Mouse (Mus musculus) liver, adult 2 months (tissue): ENCODE measurements around the gene Tns2. TPM values are rescaled to one million over a fixed set of nuclear protein-coding genes. Genes with fewer than 3 reads are reported as not detected.

ENCODE experiments used
- DNase-seq: peaks from one replicate; pipeline ENCODE4 v3.0.0-alpha.2; 2011; ENCODE audit warnings: low read depth, low spot score; ENCODE audit errors: extremely low read depth
- H3K27ac ChIP-seq: fragments of 200-500 bp; replicated peaks from 2 replicates; pipeline ENCODE4 v1.5.1; 2012; ENCODE audit warnings: low read depth, mild to moderate bottlenecking, control low read depth, inconsistent platforms, low read length; ENCODE audit not compliant: insufficient read depth
- H3K27me3 ChIP-seq: fragments of 200-500 bp; 2 replicates; pipeline ENCODE4 v1.6.1; 2012; ENCODE audit warnings: mild to moderate bottlenecking, moderate library complexity, low read length, inconsistent platforms; ENCODE audit not compliant: control insufficient read depth, insufficient read depth
- H3K36me3 ChIP-seq: fragments of 200-500 bp; 2 replicates; pipeline ENCODE4 v1.6.1; 2012; ENCODE audit warnings: low read length, inconsistent platforms; ENCODE audit not compliant: control insufficient read depth, insufficient read depth
- H3K4me1 ChIP-seq: fragments of 200-500 bp; 2 replicates; pipeline ENCODE4 v1.6.1; 2011; ENCODE audit warnings: low read length; ENCODE audit not compliant: control insufficient read depth, insufficient read depth
- H3K4me3 ChIP-seq: fragments of 200-500 bp; 2 replicates; pipeline ENCODE4 v1.5.1; 2011; ENCODE audit warnings: low read depth, mild to moderate bottlenecking, control low read depth, low read length, moderate library complexity; ENCODE audit not compliant: insufficient read depth
- H3K79me2 ChIP-seq: fragments of 200-500 bp; 2 replicates; pipeline ENCODE4 v1.6.1; 2012; ENCODE audit warnings: inconsistent platforms, mild to moderate bottlenecking, low read length, moderate library complexity; ENCODE audit not compliant: control insufficient read depth, insufficient read depth
- H3K9ac ChIP-seq: fragments of 200-500 bp; 2 replicates; pipeline ENCODE4 v1.6.1; 2012; ENCODE audit warnings: low read depth, mild to moderate bottlenecking, control low read depth, inconsistent platforms, low read length
- CTCF ChIP-seq: fragments of 200-500 bp; IDR thresholded peaks from 2 replicates; pipeline ENCODE4 v1.5.1; 2011; ENCODE audit warnings: low read depth, low read length, control low read depth
- POLR2A ChIP-seq: fragments of 200-500 bp; IDR thresholded peaks from 2 replicates; pipeline ENCODE4 v1.6.1; 2011; ENCODE audit warnings: low read length, control low read depth; ENCODE audit not compliant: insufficient read depth; ENCODE audit errors: extremely low read depth
- WGBS: fragments of 180-500 bp; shearing (Covaris S2); methylation state at CpG from one replicate; pipeline ENCODE4 v1.1.7; 2018; 5-methylcytosine and 5-hydroxymethylcytosine counted together
- polyA plus RNA-seq: library from polyadenylated mRNA; depleted of rRNA; stranded (reverse); fragments of >200 nt; gene quantifications from 2 replicates; pipeline ENCODE4 v1.2.3, GENCODE M21; 2012; rRNA removed
- total RNA-seq: library from RNA; depleted of rRNA; stranded (reverse); fragments of >200 nt; gene quantifications from 2 replicates; pipeline ENCODE4 v1.2.3, GENCODE M21; 2014; rRNA removed

The Tns2 gene
- total RNA-seq (21.8 and 36.5 TPM in 2 replicates), polyA plus RNA-seq (30.9 and 35.9 TPM in 2 replicates)

GRCm38 (mm10) chr15:102100161-102100981, at the start of gene Tns2:
Gene Tns2 (plus strand): TSS chr15:102100413.
- Histone ChIP-seq H3K36me3 (peaks cover 8% of the 10 kb centered on the region), H3K27me3 (no peaks in the 10 kb centered on the region), H3K9ac (peak within 1 kb of the TSS; percentile 90), H3K27ac (peak within 1 kb of the TSS; percentile 92), H3K4me1 (peaks cover 40% of the 10 kb centered on the region), H3K4me3 (peak within 1 kb of the TSS; percentile 85), H3K79me2 (no peaks in the 10 kb centered on the region)
- peak; percentile 32; the same call in 1 of the 2 replicates for TF ChIP-seq CTCF
- TF ChIP-seq POLR2A = peak; percentile 82
- under 1% methylated on average over 50 of the region's 82 CpGs for WGBS
- peak; percentile 94 for DNase-seq

- Histone ChIP-seq H3K27me3 (no peaks in the 10 kb centered on the region), H3K27ac (no peak overlapping the region), H3K4me1 (peaks cover 2% of the 10 kb centered on the region; the same call in 1 of the 2 replicates), H3K9ac (peak overlapping the region; percentile 75), H3K79me2 (no peaks in the 10 kb centered on the region), H3K36me3 (no peaks in the 10 kb centered on the region), H3K4me3 (peak overlapping the region; percentile 68)
- DNase-seq = peak; percentile 53
- WGBS = 2% methylated on average over 31 of the region's 33 CpGs
- TF ChIP-seq POLR2A (no peak), CTCF (peak; percentile 39)
Measured at GRCm38 (mm10) chr15:102051920-102052683, 48.1 kb upstream of the Tns2 start.

- Histone ChIP-seq H3K9ac (no peak overlapping the region), H3K27me3 (no peaks in the 10 kb centered on the region), H3K79me2 (no peaks in the 10 kb centered on the region), H3K4me3 (no peak overlapping the region), H3K27ac (no peak overlapping the region), H3K36me3 (no peaks in the 10 kb centered on the region), H3K4me1 (peaks cover 2% of the 10 kb centered on the region; the same call in 1 of the 2 replicates)
- no peak for DNase-seq
- 83% methylated on average over 15 of the region's 15 CpGs for WGBS
- no peak for TF ChIP-seq CTCF
- TF ChIP-seq POLR2A = no peak
Measured at GRCm38 (mm10) chr15:102056495-102057174, 43.6 kb upstream of the Tns2 start.

DNA sequence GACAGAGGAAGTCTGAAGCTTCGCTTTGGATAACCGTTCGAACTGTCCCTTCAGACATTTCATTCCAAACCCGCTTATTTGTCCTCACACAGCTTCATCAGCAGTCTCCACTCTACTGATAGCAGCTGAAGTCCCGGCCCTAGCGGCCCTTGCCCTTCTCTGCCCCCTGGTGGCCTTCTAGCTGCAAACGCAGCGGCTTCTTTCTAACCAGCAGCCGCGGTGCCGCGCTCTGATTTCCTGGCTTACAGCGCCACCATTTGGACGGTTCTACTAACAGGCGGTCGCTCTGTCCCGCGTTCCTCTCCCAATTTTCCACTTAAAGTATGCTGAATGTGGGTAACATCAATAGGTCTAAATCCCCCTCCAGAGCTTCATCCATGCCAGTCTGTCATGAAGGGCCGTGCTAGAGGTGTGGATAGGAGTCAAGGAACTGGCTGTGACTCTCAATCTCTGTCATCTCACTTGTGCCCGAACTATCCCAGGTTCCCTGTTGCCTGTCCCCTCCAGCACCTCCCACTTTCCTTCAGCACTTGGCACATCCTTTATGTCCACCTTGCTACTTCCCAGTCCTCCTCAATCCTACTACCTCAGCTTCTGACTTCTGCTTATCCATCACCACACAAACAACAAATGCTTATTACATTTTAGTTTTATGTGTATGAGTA, 34.4 kb upstream of the Tns2 start:
- H3K4me1 ChIP-seq = no peaks in the 10 kb centered on the region
- H3K27me3 ChIP-seq = no peaks in the 10 kb centered on the region
- H3K36me3 ChIP-seq = no peaks in the 10 kb centered on the region
- no peaks in the 10 kb centered on the region for H3K79me2 ChIP-seq
- WGBS = 1% methylated on average over 20 of the region's 20 CpGs
- TF ChIP-seq POLR2A (no peak), CTCF (peak; percentile 99)
- H3K27ac ChIP-seq = no peak overlapping the region
- H3K9ac ChIP-seq = no peak overlapping the region
- peak; percentile 69 for DNase-seq
- no peak overlapping the region for H3K4me3 ChIP-seq
